ENCODE assay signal across 8 mouse cellular contexts in the genomic region with DNA sequence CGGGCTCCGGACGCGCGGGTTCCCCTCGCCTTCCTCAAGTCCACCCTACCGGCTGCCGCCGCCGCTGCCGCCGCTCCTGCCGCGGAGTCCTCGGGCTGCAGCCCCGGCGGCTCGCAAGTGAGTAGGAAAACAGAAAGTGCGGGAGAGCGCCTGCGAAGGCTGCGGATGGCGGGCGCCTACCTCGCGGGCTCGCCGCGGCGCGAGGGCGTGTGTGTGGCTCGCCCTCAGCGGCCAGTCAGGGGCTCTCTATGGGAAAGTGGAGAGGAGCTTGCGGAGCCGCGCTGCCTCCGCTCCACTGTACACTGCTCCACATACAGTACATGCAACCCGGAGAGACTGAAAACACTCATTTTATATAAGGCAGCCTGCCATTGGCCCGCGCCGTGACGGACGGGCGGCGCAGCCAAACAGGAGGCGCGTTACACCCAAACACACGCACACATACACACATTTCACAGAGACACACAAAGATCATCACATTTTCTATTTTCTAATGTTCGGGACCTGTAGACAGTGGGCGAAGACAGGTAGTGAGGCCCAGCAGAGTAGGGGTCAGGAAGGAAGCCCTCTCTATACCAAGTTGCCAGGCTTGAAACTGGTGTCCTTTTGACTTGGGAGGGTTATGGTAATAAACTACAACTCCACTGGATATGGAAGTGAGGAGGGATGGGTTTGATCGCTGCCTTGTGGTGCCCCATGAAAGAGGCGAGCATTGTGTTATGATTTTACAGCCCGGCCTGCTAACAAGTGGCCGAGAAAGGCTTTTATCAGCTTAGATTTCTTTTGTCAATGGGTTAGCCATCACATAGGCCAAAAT. TPM values are rescaled to one million over a fixed set of nuclear protein-coding genes. Genes with fewer than 3 reads are reported as not detected.
DNase-seq lines count a peak whose midpoint lies in the region; ATAC-seq and TF ChIP-seq lines count a peak whose summit lies in the region.

A gene (minus strand): TSS at position 329 of the 817 bp plus-strand sequence.

- peak; percentile 99 for DNase-seq in brain, embryonic 14.5 days (ENCODE audit: low read depth)
- DNase-seq in liver, adult 2 months (ENCODE audit: extremely low read depth, low read depth, low spot score): peak; percentile 91
- peak; percentile 97 for DNase-seq in splenic B cell, adult 2 months (ENCODE audit: low read depth, low spot score)

- ATAC-seq in heart, embryonic 11.5 days (replicated peaks; ENCODE audit: insufficient number of reproducible peaks, low FRiP score, low TSS enrichment): peak; percentile 97
- peak; percentile 98 for ATAC-seq in kidney, embryonic 16.5 days (ENCODE audit: low FRiP score, low TSS enrichment)

- WGBS in heart, embryonic 11.5 days (ENCODE audit: insufficient replicate concordance): under 1% methylated on average over 55 of the region's 55 CpGs
- under 1% methylated on average over 54 of the region's 55 CpGs for WGBS in kidney, embryonic 16.5 days
- under 1% methylated on average over 55 of the region's 55 CpGs for WGBS in liver, adult 2 months

- H3K27me3 ChIP-seq in C2C12 (ENCODE audit: control insufficient read depth, insufficient read depth, insufficient read length): no peaks in the 10 kb centered on the region
- peaks cover 11% of the 10 kb centered on the region for H3K27me3 ChIP-seq in erythroblast, embryonic 14.5 days (ENCODE audit: control insufficient read depth)
- H3K27me3 ChIP-seq in heart, embryonic 11.5 days (ENCODE audit: control insufficient read depth, insufficient read depth, low read length): no peaks in the 10 kb centered on the region
- H3K27me3 ChIP-seq in kidney, embryonic 16.5 days (ENCODE audit: insufficient read depth, low read length): no peaks in the 10 kb centered on the region
- no peaks in the 10 kb centered on the region for H3K27me3 ChIP-seq in liver, adult 2 months (ENCODE audit: control insufficient read depth, insufficient read depth, low read length)
- H3K27me3 ChIP-seq in myocyte (ENCODE audit: control insufficient read depth, insufficient read depth, insufficient read length): no peaks in the 10 kb centered on the region
- H3K27me3 ChIP-seq in splenic B cell, adult 2 months (ENCODE audit: control insufficient read depth, insufficient read depth, low read length, poor library complexity, severe bottlenecking): no peaks in the 10 kb centered on the region; the same call in 1 of the 2 replicates

- H3K9ac ChIP-seq in heart, embryonic 11.5 days (ENCODE audit: low read depth, low read length): peak within 1 kb of the TSS; percentile 94
- peak within 1 kb of the TSS; percentile 98 for H3K9ac ChIP-seq in kidney, embryonic 16.5 days (replicated peaks; ENCODE audit: low read length)
- peak within 1 kb of the TSS; percentile 97 for H3K9ac ChIP-seq in liver, adult 2 months (ENCODE audit: low read depth, low read length)

- H3K79me2 ChIP-seq in C2C12 (ENCODE audit: control insufficient read depth, insufficient read depth) (peaks cover 26% of the 10 kb centered on the region), myocyte (ENCODE audit: control insufficient read depth, insufficient read depth) (peaks cover 5% of the 10 kb centered on the region)
- 0 out of 2 replicates have a peak, but pooled peaks cover 4% of the 10 kb centered on the region for H3K79me2 ChIP-seq in liver, adult 2 months (ENCODE audit: control insufficient read depth, insufficient read depth, low read length)

- peak within 1 kb of the TSS; percentile 98 for H3K27ac ChIP-seq in heart, embryonic 11.5 days (ENCODE audit: low read depth, low read length)
- peak within 1 kb of the TSS; percentile 100 for H3K27ac ChIP-seq in kidney, embryonic 16.5 days (ENCODE audit: low read length)
- H3K27ac ChIP-seq in liver, adult 2 months (replicated peaks; ENCODE audit: insufficient read depth, low read depth, low read length): peak within 1 kb of the TSS; percentile 86

- H3ac ChIP-seq in C2C12 (ENCODE audit: control insufficient read depth, insufficient read length, low read depth) (peak within 1 kb of the TSS; percentile 85), myocyte (ENCODE audit: control insufficient read depth, insufficient read length) (peak within 1 kb of the TSS; percentile 84)

- peaks cover 4% of the 10 kb centered on the region for H3K36me3 ChIP-seq in C2C12 (ENCODE audit: control insufficient read depth, insufficient read depth)
- H3K36me3 ChIP-seq in erythroblast, embryonic 14.5 days (ENCODE audit: control insufficient read depth): no peaks in the 10 kb centered on the region
- no peaks in the 10 kb centered on the region for H3K36me3 ChIP-seq in heart, embryonic 11.5 days (ENCODE audit: control insufficient read depth, insufficient read depth, low read length)
- H3K36me3 ChIP-seq in kidney, embryonic 16.5 days (ENCODE audit: insufficient read depth, low read length): no peaks in the 10 kb centered on the region
- H3K36me3 ChIP-seq in liver, adult 2 months (ENCODE audit: control insufficient read depth, insufficient read depth, low read length): peaks cover 2% of the 10 kb centered on the region; the same call in 1 of the 2 replicates
- no peaks in the 10 kb centered on the region for H3K36me3 ChIP-seq in myocyte (ENCODE audit: control insufficient read depth, insufficient read depth)
- no peaks in the 10 kb centered on the region for H3K36me3 ChIP-seq in splenic B cell, adult 2 months (ENCODE audit: control insufficient read depth, insufficient read depth, low read length, poor library complexity, severe bottlenecking)

- H3K4me3 ChIP-seq in C2C12 (ENCODE audit: insufficient read depth, poor library complexity, severe bottlenecking): peak within 1 kb of the TSS; percentile 74
- peak within 1 kb of the TSS; percentile 85 for H3K4me3 ChIP-seq in erythroblast, embryonic 14.5 days (replicated peaks)
- H3K4me3 ChIP-seq in heart, embryonic 11.5 days (ENCODE audit: low read depth, low read length): peak within 1 kb of the TSS; percentile 94
- H3K4me3 ChIP-seq in kidney, embryonic 16.5 days (ENCODE audit: low read length): peak within 1 kb of the TSS; percentile 94
- peak within 1 kb of the TSS; percentile 92 for H3K4me3 ChIP-seq in liver, adult 2 months (ENCODE audit: insufficient read depth, low read depth, low read length)
- H3K4me3 ChIP-seq in myocyte: peak within 1 kb of the TSS; percentile 93

- H3K9me3 ChIP-seq in erythroblast, embryonic 14.5 days (ENCODE audit: control insufficient read depth, low read length): no peaks in the 10 kb centered on the region
- no peaks in the 10 kb centered on the region for H3K9me3 ChIP-seq in heart, embryonic 11.5 days (replicated peaks; ENCODE audit: control insufficient read depth, low read length)
- no peaks in the 10 kb centered on the region for H3K9me3 ChIP-seq in kidney, embryonic 16.5 days (ENCODE audit: low read length)

- peaks cover 29% of the 10 kb centered on the region for H3K4me1 ChIP-seq in erythroblast, embryonic 14.5 days (ENCODE audit: control insufficient read depth)
- H3K4me1 ChIP-seq in heart, embryonic 11.5 days (ENCODE audit: control insufficient read depth, insufficient read depth, low read length): peaks cover 4% of the 10 kb centered on the region; the same call in 1 of the 2 replicates
- peaks cover 11% of the 10 kb centered on the region; the same call in 1 of the 2 replicates for H3K4me1 ChIP-seq in kidney, embryonic 16.5 days (ENCODE audit: insufficient read depth, low read length)
- H3K4me1 ChIP-seq in liver, adult 2 months (ENCODE audit: control insufficient read depth, insufficient read depth, low read length): peaks cover 5% of the 10 kb centered on the region; the same call in 1 of the 2 replicates

- no peak for TF ChIP-seq CTCF in C2C12 (IDR thresholded peaks at IDR 0.05; ENCODE audit: control insufficient read depth, insufficient read depth, insufficient read length)
- no peak for TF ChIP-seq CTCF in brain, embryonic 14.5 days (IDR thresholded peaks at IDR 0.05; ENCODE audit: borderline replicate concordance, extremely low read depth, insufficient read depth, insufficient read length)
- TF ChIP-seq CTCF in liver, adult 2 months (IDR thresholded peaks at IDR 0.05; ENCODE audit: low read depth, low read length): 0 out of 2 replicates have a peak, but pooled peaks have one; percentile 8

- peak within 1 kb of the TSS; percentile 94 for H3K4me2 ChIP-seq in heart, embryonic 11.5 days
- H3K4me2 ChIP-seq in kidney, embryonic 16.5 days (replicated peaks; ENCODE audit: low read depth, low read length): peak within 1 kb of the TSS; percentile 94
- peak within 1 kb of the TSS; percentile 98 for H3K4me2 ChIP-seq in myocyte (ENCODE audit: low read depth)

- peak; percentile 64 for TF ChIP-seq POLR2A in brain, embryonic 14.5 days (IDR thresholded peaks at IDR 0.05; ENCODE audit: borderline replicate concordance, extremely low read depth, insufficient read depth, insufficient read length, poor library complexity, severe bottlenecking)
- peak; percentile 92 for TF ChIP-seq POLR2A in liver, adult 2 months (IDR thresholded peaks at IDR 0.05; ENCODE audit: extremely low read depth, insufficient read depth, low read length)
- peak; percentile 92 for TF ChIP-seq POLR2A in myocyte (IDR thresholded peaks at IDR 0.05; ENCODE audit: insufficient read length, low read depth)

- peaks cover 4% of the 10 kb centered on the region for H3K79me3 ChIP-seq in C2C12 (ENCODE audit: low read depth)

TF ChIP-seq in C2C12, 6 proteins besides CTCF, POLR2A, EP300 and RAD21 (continues in another document):
- TF ChIP-seq CEBPB (IDR thresholded peaks at IDR 0.05; ENCODE audit: low read depth) (no peak), MYOD1 (IDR thresholded peaks at IDR 0.05; ENCODE audit: control insufficient read depth, insufficient read length, low read depth) (no peak), MYOG (IDR thresholded peaks at IDR 0.05; ENCODE audit: control insufficient read depth, extremely low read depth, insufficient read length) (no peak), FOSL1 (IDR thresholded peaks at IDR 0.05; ENCODE audit: insufficient read depth, low read length, poor library complexity, severe bottlenecking) (no peak), MAX (IDR thresholded peaks at IDR 0.05) (no peak)

TF ChIP-seq in myocyte, 11 proteins besides CTCF, POLR2A, EP300 and RAD21:
- TF ChIP-seq POLR2AphosphoS2 (IDR thresholded peaks at IDR 0.05; ENCODE audit: insufficient read length, low read depth) (peak; percentile 91), SRF (IDR thresholded peaks at IDR 0.05; ENCODE audit: control insufficient read depth, insufficient read length, low read depth) (no peak), TCF3 (IDR thresholded peaks at IDR 0.05; ENCODE audit: insufficient read length, low read depth) (no peak), REST (IDR thresholded peaks at IDR 0.05; ENCODE audit: insufficient read depth, insufficient read length) (no peak)

RNA-seq across cellular contexts. Expression of the gene that starts here (rescaled TPM):
- polyA plus RNA-seq in C2C12 (2012; fragmentation: generic; extraction: Trizol): 4.9 TPM
- polyA plus RNA-seq in brain, embryonic 14.5 days (2012; rRNA removed): 8.9 and 9.4 TPM in 2 replicates
- 0.03 and 0.05 TPM in 2 replicates for polyA plus RNA-seq in erythroblast, embryonic 14.5 days (2012)
- 32.6 and 40.2 TPM in 2 replicates for polyA plus RNA-seq in heart, embryonic 11.5 days (2014; fragmentation: Nextera tagmentation; extraction: Ambion mirVana)
- 58.6 and 69.5 TPM in 2 replicates for polyA plus RNA-seq in kidney, embryonic 16.5 days (2015; fragmentation: Nextera tagmentation; extraction: Ambion mirVana)
- 8.6 and 9.7 TPM in 2 replicates for total RNA-seq in liver, adult 2 months (2014; rRNA removed)
- 1.6 and 2.0 TPM in 2 replicates for polyA plus RNA-seq in liver, adult 2 months (2012; rRNA removed)
- 4.6 TPM for polyA plus RNA-seq in myocyte (2012; fragmentation: generic; extraction: Trizol)

Comparison
In these comparisons a context has a peak if more than half of its experiments do, and no peak if none do; other contexts are left out.
1. Peak in every context shown above with its lines: DNase-seq, ATAC-seq, H3K4me3 ChIP-seq and H3K27ac ChIP-seq.